ENCODE assay signal across 13 mouse cellular contexts in genomic region chr5:37233010-37233557, GRCm38 (mm10). TPM values are rescaled to one million over a fixed set of nuclear protein-coding genes. Genes with fewer than 3 reads are reported as not detected.
DNase-seq lines count a peak whose midpoint lies in the region; ATAC-seq and TF ChIP-seq lines count a peak whose summit lies in the region.
"Had no signal": no experiment of that assay in that cellular context is flagged by ENCODE, and none has a peak within 500 bp of the region (broad histone marks: within the 10 kb centered on the region; RNA-seq: fewer than 3 reads in every experiment).

No protein-coding gene starts in this region.

- no peak overlapping the region for H3K4me3 ChIP-seq in hindbrain, postnatal 0 days (ENCODE audit: low read length)
- no peak overlapping the region for H3K4me3 ChIP-seq in hindbrain, embryonic 11.5 days (ENCODE audit: low read depth, low read length)
- no peak overlapping the region for H3K4me3 ChIP-seq in cortical plate, adult 2 months (ENCODE audit: insufficient read depth, low read length)
- H3K4me3 ChIP-seq in intestine, postnatal 0 days (ENCODE audit: low read depth, low read length), result no peak overlapping the region
- H3K4me3 ChIP-seq: hindbrain, embryonic 13.5 days; midbrain, embryonic 10.5 days had no signal

- H3K9ac ChIP-seq in hindbrain, postnatal 0 days (replicated peaks; ENCODE audit: low read length), result no peak overlapping the region
- H3K9ac ChIP-seq in hindbrain, embryonic 11.5 days (ENCODE audit: low read depth, low read length), result no peak overlapping the region
- no peak overlapping the region for H3K9ac ChIP-seq in intestine, postnatal 0 days (ENCODE audit: low read depth, low read length)
- H3K9ac ChIP-seq: hindbrain, embryonic 13.5 days; liver, embryonic 14.5 days had no signal

- H3K27me3 ChIP-seq in hindbrain, postnatal 0 days (ENCODE audit: insufficient read depth, low read length), result no peaks in the 10 kb centered on the region
- no peaks in the 10 kb centered on the region for H3K27me3 ChIP-seq in hindbrain, embryonic 11.5 days (ENCODE audit: control insufficient read depth, insufficient read depth, low read length)
- no peaks in the 10 kb centered on the region for H3K27me3 ChIP-seq in intestine, postnatal 0 days (replicated peaks; ENCODE audit: control insufficient read depth, insufficient read depth, low read length)

- no peak for TF ChIP-seq CTCF in hindbrain, postnatal 0 days (IDR thresholded peaks at IDR 0.05; ENCODE audit: low read depth)
- TF ChIP-seq CTCF in cortical plate, adult 2 months (IDR thresholded peaks at IDR 0.05; ENCODE audit: extremely low read depth, insufficient read depth, low read length), result no peak
- TF ChIP-seq CTCF in intestine, postnatal 0 days (IDR thresholded peaks at IDR 0.05; ENCODE audit: low read depth), result no peak

- no peaks in the 10 kb centered on the region for H3K9me3 ChIP-seq in hindbrain, postnatal 0 days (ENCODE audit: low read length)
- H3K9me3 ChIP-seq in hindbrain, embryonic 11.5 days (ENCODE audit: control insufficient read depth, low read length), result no peaks in the 10 kb centered on the region
- H3K9me3 ChIP-seq in intestine, postnatal 0 days (ENCODE audit: control insufficient read depth), result no peaks in the 10 kb centered on the region
- H3K9me3 ChIP-seq: hindbrain, embryonic 13.5 days; midbrain, embryonic 10.5 days had no signal

- no peak for TF ChIP-seq POLR2A in cortical plate, adult 2 months (IDR thresholded peaks at IDR 0.05; ENCODE audit: extremely low read depth, insufficient read depth, low read length)

- no peaks in the 10 kb centered on the region for H3K4me1 ChIP-seq in hindbrain, postnatal 0 days (ENCODE audit: insufficient read depth, low read length)
- no peaks in the 10 kb centered on the region for H3K4me1 ChIP-seq in hindbrain, embryonic 11.5 days (replicated peaks; ENCODE audit: control insufficient read depth, insufficient read depth, low read length)
- H3K4me1 ChIP-seq in cortical plate, adult 2 months (ENCODE audit: control insufficient read depth, insufficient read depth, low read length), result peaks cover 16% of the 10 kb centered on the region
- no peaks in the 10 kb centered on the region for H3K4me1 ChIP-seq in intestine, postnatal 0 days (replicated peaks; ENCODE audit: control insufficient read depth, insufficient read depth, low read length)
- H3K4me1 ChIP-seq: midbrain, embryonic 10.5 days had no signal

- ATAC-seq in hindbrain, postnatal 0 days, result peak; percentile 28; the same call in 1 of the 2 replicates
- ATAC-seq in hindbrain, embryonic 11.5 days (ENCODE audit: low FRiP score), result no peak
- no peak for ATAC-seq in intestine, postnatal 0 days

- H3K4me2 ChIP-seq in hindbrain, postnatal 0 days (ENCODE audit: low read depth, low read length), result no peak overlapping the region
- no peak overlapping the region for H3K4me2 ChIP-seq in hindbrain, embryonic 11.5 days (replicated peaks; ENCODE audit: low read depth, low read length)
- H3K4me2 ChIP-seq in intestine, postnatal 0 days (replicated peaks; ENCODE audit: low read depth), result no peak overlapping the region
- H3K4me2 ChIP-seq: hindbrain, embryonic 13.5 days had no signal

- no peak overlapping the region for H3K27ac ChIP-seq in hindbrain, postnatal 0 days
- H3K27ac ChIP-seq in hindbrain, embryonic 11.5 days (ENCODE audit: low read depth, low read length), result no peak overlapping the region
- peak overlapping the region; percentile 20; the same call in 1 of the 2 replicates for H3K27ac ChIP-seq in cortical plate, adult 2 months (ENCODE audit: insufficient read depth, low read length)
- no peak overlapping the region for H3K27ac ChIP-seq in intestine, postnatal 0 days (ENCODE audit: low read depth, low read length)
- H3K27ac ChIP-seq: hindbrain, embryonic 13.5 days; liver, embryonic 14.5 days; midbrain, embryonic 10.5 days had no signal

- WGBS in hindbrain, postnatal 0 days, result 41% methylated on average over 9 of the region's 9 CpGs
- WGBS in hindbrain, embryonic 11.5 days, result 53% methylated on average over 9 of the region's 9 CpGs
- 37% methylated on average over 9 of the region's 9 CpGs for WGBS in intestine, postnatal 0 days

- H3K36me3 ChIP-seq in hindbrain, postnatal 0 days (ENCODE audit: insufficient read depth, low read length), result no peaks in the 10 kb centered on the region
- H3K36me3 ChIP-seq in hindbrain, embryonic 11.5 days (ENCODE audit: control insufficient read depth, insufficient read depth, low read length), result no peaks in the 10 kb centered on the region
- H3K36me3 ChIP-seq in intestine, postnatal 0 days (ENCODE audit: control insufficient read depth, insufficient read depth), result no peaks in the 10 kb centered on the region
- H3K36me3 ChIP-seq: hindbrain, embryonic 13.5 days; midbrain, embryonic 10.5 days had no signal

- peak; percentile 47 for DNase-seq in hindbrain, postnatal 0 days (ENCODE audit: low spot score)
- no peak for DNase-seq in hindbrain, embryonic 11.5 days (ENCODE audit: low spot score)
- DNase-seq in left cerebral cortex, adult 18-20 months (ENCODE audit: low spot score in 2 of 2), result peak; percentile 57 to 77
- peak; percentile 59 for DNase-seq in right cerebral cortex, postnatal 14 days
- no peak for DNase-seq in embryo, embryonic 11 days
- DNase-seq: cerebellum, adult 8-10 months; kidney, adult 11 months; kidney, postnatal 14 days had no signal

RNA-seq across cellular contexts. Expression of gene Crmp1, which starts 8.7 kb away (rescaled TPM):
- 1,015 and 1,414 TPM in 2 replicates for total RNA-seq in hindbrain, postnatal 0 days (2014; rRNA removed)
- polyA plus RNA-seq in hindbrain, postnatal 0 days (2015; fragmentation: Nextera tagmentation; extraction: Ambion mirVana), result 607 and 697 TPM in 2 replicates
- polyA plus RNA-seq in hindbrain, embryonic 11.5 days (2014; fragmentation: Nextera tagmentation; extraction: Ambion mirVana), result 340 and 413 TPM in 2 replicates
- polyA plus RNA-seq in cortical plate, adult 2 months (2012; rRNA removed), result 194 and 217 TPM in 2 replicates
- 100 to 1,000 TPM; 164 to 181 TPM for total RNA-seq in left cerebral cortex, adult 18-20 months (2021)
- polyA plus RNA-seq in intestine, postnatal 0 days (2015; fragmentation: Nextera tagmentation; extraction: Ambion mirVana), result 8.9 and 11.4 TPM in 2 replicates

Comparison
In these comparisons a context has a peak if more than half of its experiments do, and no peak if none do; other contexts are left out.
1. DNase-seq: peak in hindbrain, postnatal 0 days (single experiment), left cerebral cortex, adult 18-20 months (2 of 2) and right cerebral cortex, postnatal 14 days (single experiment); none in hindbrain, embryonic 11.5 days (single experiment) and embryo, embryonic 11 days (single experiment).
2. RNA of gene Crmp1, which starts 8.7 kb away (polyA plus RNA-seq): 607 to 697 TPM in hindbrain, postnatal 0 days, 340 to 413 TPM in hindbrain, embryonic 11.5 days and 194 to 217 TPM in cortical plate, adult 2 months; 8.9 to 11.4 TPM in intestine, postnatal 0 days; every median in the first group is over 10 times any median in the second.